Mouse (Mus musculus) kidney, adult 2 months (tissue): Measurements from ENCODE around the gene Id2.

Source experiments
- CTCF ChIP-seq: fragments of 200-500 bp; conservative IDR thresholded peaks from 2 replicates; pipeline ENCODE4 v1.5.1; 2011; ENCODE audit warnings: low read depth, mild to moderate bottlenecking, control low read depth, low read length, moderate library complexity, mixed read lengths; ENCODE audit not compliant: insufficient read depth, insufficient read length
- POLR2A ChIP-seq: fragments of 200-500 bp; IDR thresholded peaks from one replicate; pipeline ENCODE4 v1.6.1; 2011; ENCODE audit warnings: low read depth, low read length, control low read depth

DNA sequence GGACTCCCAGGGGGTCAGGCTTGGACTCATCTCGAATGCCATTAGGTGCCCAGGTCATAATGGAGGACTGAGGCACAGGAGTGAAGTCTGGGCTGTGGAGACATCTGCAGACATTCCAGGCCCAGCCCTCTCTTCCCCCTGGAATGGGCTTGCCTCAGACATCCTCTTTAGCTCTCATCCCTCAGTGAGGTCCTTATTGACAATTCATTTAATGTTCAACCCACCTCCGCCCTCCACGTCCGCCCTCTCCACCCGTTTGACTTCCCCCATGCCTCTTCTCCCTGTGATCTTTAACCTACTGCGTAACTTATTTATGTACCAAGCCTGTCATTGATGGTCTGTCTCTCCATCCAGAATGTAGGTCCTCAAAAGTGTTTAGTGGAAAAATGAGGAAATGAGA lies 43.2 kb upstream of the Id2 start:
- TF ChIP-seq CTCF (no peak), POLR2A (no peak)
